Mouse (Mus musculus): ENCODE measurements around the gene Chd2. TPM values are rescaled to one million over a fixed set of nuclear protein-coding genes. Genes with fewer than 3 reads are reported as not detected.

Chd2 gene
- total and polyA plus RNA-seq, 3 experiments: 76.7 to 217 (median 125) TPM

GRCm38 (mm10) chr7:73402106-73402505 is 139.5 kb downstream of the Chd2 start:
- Histone ChIP-seq H3K27me3 (ENCODE audit: insufficient read depth, low read length) (no peaks in the 10 kb centered on the region), H3K9me3 (replicated peaks) (no peaks in the 10 kb centered on the region), H3K36me3 (replicated peaks) (no peaks in the 10 kb centered on the region), H3K4me1 (ENCODE audit: insufficient read depth, low read depth, low read length) (no peaks in the 10 kb centered on the region), H3K4me3 (ENCODE audit: low read depth, low read length) (no peak overlapping the region)
- TF ChIP-seq GATA2 (IDR thresholded peaks at IDR 0.05; ENCODE audit: borderline replicate concordance, low read depth, low read length) (no peak), CTCF (IDR thresholded peaks at IDR 0.05; ENCODE audit: low read depth, low read length) (no peak), POLR2AphosphoS5 (IDR thresholded peaks at IDR 0.05; ENCODE audit: insufficient replicate concordance, low read depth, low read length) (no peak), TAL1 (conservative IDR thresholded peaks at IDR 0.05; ENCODE audit: low read depth, low read length) (no peak), GATA1 (IDR thresholded peaks at IDR 0.05; ENCODE audit: borderline replicate concordance, low read length) (no peak)
- ATAC-seq (ENCODE audit: extremely low read depth, insufficient number of reproducible peaks, low FRiP score, poor library complexity, severe bottlenecking) (no peak), DNase-seq (ENCODE audit: low spot score) (no peak)

GRCm38 (mm10) chr7:73400051-73400916 is 141.3 kb downstream of the Chd2 start:
- ATAC-seq (ENCODE audit: extremely low read depth, insufficient number of reproducible peaks, low FRiP score, poor library complexity, severe bottlenecking) (no peak), DNase-seq (ENCODE audit: low spot score) (no peak)
- no peak for TF ChIP-seq CTCF (IDR thresholded peaks at IDR 0.05; ENCODE audit: low read depth, low read length)
- Histone ChIP-seq H3K4me3 (ENCODE audit: low read depth, low read length) (no peak overlapping the region), H3K9me3 (replicated peaks) (no peaks in the 10 kb centered on the region), H3K36me3 (replicated peaks) (no peaks in the 10 kb centered on the region), H3K27me3 (ENCODE audit: insufficient read depth, low read length) (no peaks in the 10 kb centered on the region), H3K4me1 (ENCODE audit: insufficient read depth, low read depth, low read length) (no peaks in the 10 kb centered on the region)

- no peaks in the 10 kb centered on the region for H3K27me3 ChIP-seq (ENCODE audit: insufficient read depth, low read length)
- no peak for DNase-seq (ENCODE audit: low spot score)
- H3K36me3 ChIP-seq (replicated peaks): no peaks in the 10 kb centered on the region
- H3K9me3 ChIP-seq (replicated peaks): no peaks in the 10 kb centered on the region
- no peak overlapping the region for H3K4me3 ChIP-seq (ENCODE audit: low read depth, low read length)
- TF ChIP-seq CTCF (IDR thresholded peaks at IDR 0.05; ENCODE audit: low read depth, low read length) (0 out of 2 replicates have a peak, but pooled peaks have one; percentile 14), GATA2 (IDR thresholded peaks at IDR 0.05; ENCODE audit: borderline replicate concordance, low read depth, low read length) (no peak), TAL1 (conservative IDR thresholded peaks at IDR 0.05; ENCODE audit: low read depth, low read length) (no peak)
- H3K4me1 ChIP-seq (ENCODE audit: insufficient read depth, low read depth, low read length): no peaks in the 10 kb centered on the region
- ATAC-seq (ENCODE audit: extremely low read depth, insufficient number of reproducible peaks, low FRiP score, poor library complexity, severe bottlenecking): no peak
Observed at GRCm38 (mm10) chr7:73399501-73400044, 142.1 kb downstream of the Chd2 start.

- ATAC-seq (ENCODE audit: extremely low read depth, insufficient number of reproducible peaks, low FRiP score, poor library complexity, severe bottlenecking) (no peak), DNase-seq (ENCODE audit: low spot score) (no peak)
- no peak overlapping the region for H3K4me3 ChIP-seq (ENCODE audit: low read depth, low read length)
- H3K36me3 ChIP-seq (replicated peaks): no peaks in the 10 kb centered on the region
- H3K27me3 ChIP-seq (ENCODE audit: insufficient read depth, low read length): no peaks in the 10 kb centered on the region
- H3K9me3 ChIP-seq (replicated peaks): no peaks in the 10 kb centered on the region
- TF ChIP-seq GATA2 (IDR thresholded peaks at IDR 0.05; ENCODE audit: borderline replicate concordance, low read depth, low read length) (no peak), CTCF (IDR thresholded peaks at IDR 0.05; ENCODE audit: low read depth, low read length) (no peak), GATA1 (IDR thresholded peaks at IDR 0.05; ENCODE audit: borderline replicate concordance, low read length) (no peak), TAL1 (conservative IDR thresholded peaks at IDR 0.05; ENCODE audit: low read depth, low read length) (no peak), POLR2AphosphoS5 (IDR thresholded peaks at IDR 0.05; ENCODE audit: insufficient replicate concordance, low read depth, low read length) (no peak)
- no peaks in the 10 kb centered on the region for H3K4me1 ChIP-seq (ENCODE audit: insufficient read depth, low read depth, low read length)
Observed at GRCm38 (mm10) chr7:73398806-73399442, 142.7 kb downstream of the Chd2 start.

GRCm38 (mm10) chr7:73398319-73398718 is 143.3 kb downstream of the Chd2 start:
- Histone ChIP-seq H3K4me1 (ENCODE audit: insufficient read depth, low read depth, low read length) (no peaks in the 10 kb centered on the region), H3K9me3 (replicated peaks) (no peaks in the 10 kb centered on the region), H3K4me3 (ENCODE audit: low read depth, low read length) (no peak overlapping the region), H3K36me3 (replicated peaks) (no peaks in the 10 kb centered on the region), H3K27me3 (ENCODE audit: insufficient read depth, low read length) (no peaks in the 10 kb centered on the region)
- no peak for TF ChIP-seq POLR2AphosphoS5 (IDR thresholded peaks at IDR 0.05; ENCODE audit: insufficient replicate concordance, low read depth, low read length)
- TF ChIP-seq GATA1 (IDR thresholded peaks at IDR 0.05; ENCODE audit: borderline replicate concordance, low read length): no peak
- no peak for TF ChIP-seq CTCF (IDR thresholded peaks at IDR 0.05; ENCODE audit: low read depth, low read length)
- TF ChIP-seq GATA2 (IDR thresholded peaks at IDR 0.05; ENCODE audit: borderline replicate concordance, low read depth, low read length): no peak
- TF ChIP-seq TAL1 (conservative IDR thresholded peaks at IDR 0.05; ENCODE audit: low read depth, low read length): no peak
- ATAC-seq (ENCODE audit: extremely low read depth, insufficient number of reproducible peaks, low FRiP score, poor library complexity, severe bottlenecking): no peak
- DNase-seq (ENCODE audit: low spot score): no peak

GRCm38 (mm10) chr7:73394013-73394409 is 147.6 kb downstream of the Chd2 start:
- TF ChIP-seq POLR2AphosphoS5 (IDR thresholded peaks at IDR 0.05; ENCODE audit: insufficient replicate concordance, low read depth, low read length) (no peak), GATA2 (IDR thresholded peaks at IDR 0.05; ENCODE audit: borderline replicate concordance, low read depth, low read length) (no peak), CTCF (IDR thresholded peaks at IDR 0.05; ENCODE audit: low read depth, low read length) (no peak), TAL1 (conservative IDR thresholded peaks at IDR 0.05; ENCODE audit: low read depth, low read length) (no peak), GATA1 (IDR thresholded peaks at IDR 0.05; ENCODE audit: borderline replicate concordance, low read length) (no peak)
- peaks cover 2% of the 10 kb centered on the region; the same call in 1 of the 2 replicates for H3K27me3 ChIP-seq (ENCODE audit: insufficient read depth, low read length)
- no peaks in the 10 kb centered on the region for H3K36me3 ChIP-seq (replicated peaks)
- ATAC-seq (ENCODE audit: extremely low read depth, insufficient number of reproducible peaks, low FRiP score, poor library complexity, severe bottlenecking) (no peak), DNase-seq (ENCODE audit: low spot score) (no peak)
- no peaks in the 10 kb centered on the region for H3K4me1 ChIP-seq (ENCODE audit: insufficient read depth, low read depth, low read length)
- H3K4me3 ChIP-seq (ENCODE audit: low read depth, low read length): no peak overlapping the region
- peaks cover 9% of the 10 kb centered on the region; the same call in 1 of the 2 replicates for H3K9me3 ChIP-seq (replicated peaks)

All from G1E (cell line).